Mouse (Mus musculus): ENCODE data around the gene Lcp2.

Gene Lcp2

DNA sequence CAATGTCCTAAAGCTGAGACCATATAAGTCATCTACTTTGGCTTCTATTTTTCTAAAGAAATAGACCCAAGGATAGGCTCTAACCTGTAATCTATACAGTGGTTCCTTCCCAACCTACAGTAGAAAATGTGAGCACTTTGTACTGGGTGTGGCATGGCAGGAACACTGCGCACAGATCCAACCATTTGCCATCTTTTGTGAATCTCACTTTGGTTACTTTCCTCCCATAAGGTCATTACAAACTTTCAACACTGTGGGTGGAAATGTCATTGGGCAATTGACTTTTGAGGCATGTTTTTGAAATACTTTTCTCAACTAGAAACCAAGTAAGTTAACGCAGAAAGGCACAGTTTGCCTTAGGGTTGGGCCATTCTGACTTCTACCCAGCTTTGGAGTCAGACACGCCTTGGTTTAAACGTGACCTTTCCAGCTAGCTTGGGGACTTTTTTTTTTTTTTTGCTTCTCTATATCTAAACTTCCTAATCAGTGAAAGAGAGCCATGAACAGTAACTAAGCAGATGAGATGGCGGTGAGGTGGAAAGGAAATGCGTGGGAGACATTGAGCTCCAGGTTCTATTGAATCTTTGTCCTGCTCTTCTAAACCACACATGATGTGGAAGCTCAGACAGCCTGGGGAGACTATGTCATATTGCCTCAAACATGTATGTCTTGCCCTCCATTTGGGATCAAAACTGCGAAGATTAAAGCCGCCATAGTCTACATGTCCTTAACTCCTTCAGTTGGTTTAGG, 1.8 kb downstream of the Lcp2 start:
- DNase-seq = no peak

DNA sequence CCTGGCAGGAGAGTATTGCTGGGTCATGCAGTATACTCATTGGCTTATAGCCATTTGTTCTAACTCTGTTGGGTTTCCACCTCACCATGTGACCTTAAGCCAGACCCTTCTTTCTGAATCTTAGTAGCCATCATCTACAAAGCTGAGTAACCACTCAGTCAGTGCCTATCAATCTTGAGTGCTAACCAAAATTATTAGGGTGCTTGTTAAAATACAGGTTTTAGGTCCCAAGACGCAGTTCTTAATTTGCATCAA, 2.3 kb downstream of the Lcp2 start:
- DNase-seq = no peak

DNA sequence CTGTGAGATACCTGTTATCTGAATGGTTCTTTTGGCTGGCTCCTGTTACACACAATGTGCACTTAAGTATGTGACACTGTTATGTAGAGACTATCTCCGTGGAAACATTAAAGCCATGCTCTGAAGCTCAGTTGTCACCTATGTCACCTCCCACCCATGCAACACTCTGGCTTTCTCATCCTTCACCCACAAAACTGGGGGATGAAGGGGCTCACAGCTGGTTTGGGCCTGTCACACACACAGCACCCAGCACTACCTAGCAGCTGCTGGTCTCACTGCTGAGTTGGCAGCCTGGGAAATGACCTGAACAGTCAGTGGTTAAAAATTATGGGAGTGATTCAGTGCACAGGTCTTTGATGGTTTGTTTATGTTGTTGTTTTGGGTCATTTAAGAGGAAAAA, 3.3 kb downstream of the Lcp2 start:
- no peak for DNase-seq

DNA sequence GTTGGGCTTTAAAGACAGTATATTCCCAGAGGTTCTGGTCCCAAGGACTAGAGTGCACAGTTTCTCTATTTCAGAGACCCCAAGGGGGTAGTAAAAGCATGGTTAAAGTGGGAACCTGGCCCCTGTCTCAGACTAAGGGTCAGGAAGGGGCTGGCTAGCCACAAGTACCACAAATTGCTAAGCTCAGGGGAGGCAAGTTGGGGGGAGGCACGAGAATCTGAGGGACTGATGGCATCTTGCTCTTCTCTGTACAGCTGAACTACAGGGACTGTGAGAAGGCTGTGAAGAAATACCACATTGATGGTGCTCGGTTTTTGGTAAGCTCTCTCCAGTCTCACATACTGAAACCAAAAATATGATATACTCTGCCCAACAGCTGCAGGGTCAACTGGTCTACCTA, 3.9 kb downstream of the Lcp2 start:
- DNase-seq = no peak

DNA sequence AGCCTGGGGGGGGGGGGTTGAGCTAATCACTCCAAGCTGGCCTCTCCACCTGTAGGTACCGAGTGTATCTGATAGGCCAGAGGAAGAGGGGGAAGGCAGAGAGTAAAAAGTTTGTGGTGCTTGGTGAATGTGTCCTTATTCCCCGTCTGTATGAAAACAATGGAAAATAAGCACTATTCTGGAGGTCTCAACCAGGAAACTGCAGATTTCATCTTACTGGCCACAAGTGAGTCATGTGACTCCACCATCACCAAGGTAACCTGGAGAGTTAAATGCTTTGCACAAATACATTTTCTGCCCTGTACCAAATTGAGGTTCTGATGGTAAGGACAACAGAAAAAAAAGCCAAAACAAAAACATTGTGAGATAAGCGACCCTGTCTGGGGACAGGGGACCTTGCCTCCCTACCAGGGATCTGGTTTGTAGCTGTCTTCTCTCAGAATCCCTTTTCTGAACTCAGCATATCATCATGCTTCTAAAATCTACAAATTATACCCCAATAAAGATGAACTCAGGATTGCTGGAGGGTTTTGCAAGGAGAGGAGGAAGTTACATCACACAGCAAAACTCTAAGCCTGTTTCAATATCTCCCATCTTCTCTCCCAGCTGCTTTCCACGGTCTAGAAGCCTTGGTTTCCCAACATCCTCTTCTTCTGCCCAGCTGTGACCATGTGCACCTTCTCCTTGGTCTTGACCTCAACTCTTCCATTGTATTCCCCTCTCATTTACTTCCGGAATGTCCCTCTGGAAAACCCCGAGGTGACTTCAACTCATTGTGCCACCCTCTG, 6.5 kb downstream of the Lcp2 start:
- no peak for DNase-seq

DNA sequence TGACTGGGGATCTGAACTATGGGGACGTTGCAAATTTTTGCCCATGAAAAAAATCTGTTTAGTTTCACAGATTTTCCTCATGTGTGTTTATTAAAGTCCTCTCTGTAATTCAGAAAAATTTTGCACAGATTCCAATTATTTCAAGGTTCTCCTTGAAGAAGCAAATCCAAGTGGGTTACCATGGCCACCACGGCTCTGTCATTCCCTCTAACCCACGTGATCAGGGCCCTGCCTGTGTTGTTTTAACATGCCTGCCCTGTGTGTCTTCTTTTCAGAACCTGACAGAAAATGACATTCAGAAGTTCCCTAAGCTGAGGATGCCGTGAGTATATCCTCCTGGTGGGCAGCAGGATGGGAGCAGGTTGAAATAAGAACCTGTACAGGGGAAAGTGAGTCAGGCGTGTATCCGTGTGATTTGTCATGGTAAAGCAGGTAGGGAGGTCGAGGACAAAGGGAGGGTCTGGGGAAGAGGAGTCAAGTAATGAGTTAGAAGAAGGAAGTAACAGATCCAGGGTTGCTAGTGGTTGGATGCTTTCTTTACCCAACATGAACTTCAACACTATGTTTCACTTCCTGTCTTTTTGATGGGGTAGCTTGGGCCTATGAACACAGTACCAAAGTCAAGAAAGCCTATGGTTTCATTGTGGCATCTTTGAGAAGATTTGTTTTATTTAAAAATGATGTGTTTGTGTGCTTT, 7.5 kb downstream of the Lcp2 start:
- DNase-seq = no peak

DNA sequence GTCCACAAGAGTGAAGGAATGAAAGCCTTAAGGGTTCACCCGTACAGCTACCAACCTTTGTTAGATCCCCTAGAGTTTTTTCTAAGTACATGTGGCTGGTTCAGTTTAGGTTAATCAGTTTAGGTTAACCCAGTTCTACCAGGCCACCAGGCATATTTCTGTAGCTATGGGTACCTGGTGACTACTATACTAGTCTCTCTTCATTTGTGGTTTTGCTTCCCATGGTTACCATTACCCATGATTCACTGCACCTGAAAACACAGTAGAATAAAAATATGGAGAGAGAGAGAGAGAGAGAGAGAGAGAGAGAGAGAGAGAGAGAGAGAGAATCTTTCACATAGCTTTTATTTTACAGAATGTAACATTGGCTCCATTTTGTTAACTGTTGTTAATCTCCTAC, 10.0 kb downstream of the Lcp2 start:
- DNase-seq = no peak

DNA sequence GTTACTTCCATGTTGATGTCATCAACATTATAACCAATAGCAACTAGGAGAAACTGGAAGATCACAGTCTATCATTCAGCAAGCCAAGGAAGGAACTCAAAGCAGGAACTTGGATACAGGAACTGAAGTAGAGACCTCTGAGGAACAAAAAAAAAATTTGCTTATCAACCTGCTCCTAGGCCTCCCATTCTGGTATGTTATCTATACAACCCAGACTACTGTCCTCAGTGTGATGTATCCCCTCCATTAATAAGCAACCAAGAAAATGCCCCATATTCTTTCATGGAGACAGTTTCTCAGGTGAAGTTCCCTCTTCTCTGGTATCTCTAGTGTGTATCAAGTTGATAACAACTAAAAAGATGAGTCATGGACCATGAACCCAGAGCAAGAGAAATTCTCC, 11.6 kb downstream of the Lcp2 start:
- no peak for DNase-seq

DNA sequence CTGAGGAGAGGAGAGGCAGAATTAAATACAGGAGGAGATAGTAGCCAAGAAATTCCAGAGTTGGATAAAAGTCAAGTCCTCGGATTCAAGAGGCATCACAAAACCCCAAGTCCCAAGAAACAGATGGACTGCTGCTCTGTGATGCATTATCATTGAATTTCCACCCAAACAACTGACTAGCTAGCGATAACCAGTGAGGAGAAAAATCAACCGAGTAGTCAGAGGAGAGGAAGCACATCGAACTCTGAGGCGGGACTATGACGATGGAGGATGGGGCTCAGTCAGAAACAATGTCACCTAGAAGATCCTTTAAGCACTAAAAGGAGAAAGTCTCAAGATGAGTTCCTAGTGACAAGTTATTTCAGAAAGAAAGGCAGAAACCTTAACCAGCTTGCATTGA, 12.2 kb downstream of the Lcp2 start:
- no peak for DNase-seq

DNA sequence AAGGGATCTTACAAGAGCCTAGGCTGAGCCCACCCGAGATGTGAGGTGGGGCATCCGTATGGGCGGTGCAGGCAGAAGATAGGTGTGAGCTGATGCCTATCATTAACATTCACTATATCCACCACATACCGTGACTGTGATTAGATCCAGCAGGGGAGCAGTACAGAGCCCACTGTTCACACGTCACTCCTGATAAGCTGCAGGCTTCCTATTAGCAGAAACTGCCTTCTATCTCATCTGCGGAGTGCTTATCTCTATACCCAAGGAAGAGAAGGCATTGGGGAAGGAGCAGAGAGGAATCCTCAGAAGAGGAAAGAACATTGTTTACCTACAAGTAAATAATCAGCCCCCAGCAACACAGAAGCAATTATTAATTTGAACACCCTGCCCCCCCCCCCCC, 15.0 kb downstream of the Lcp2 start:
- DNase-seq = no peak

DNA sequence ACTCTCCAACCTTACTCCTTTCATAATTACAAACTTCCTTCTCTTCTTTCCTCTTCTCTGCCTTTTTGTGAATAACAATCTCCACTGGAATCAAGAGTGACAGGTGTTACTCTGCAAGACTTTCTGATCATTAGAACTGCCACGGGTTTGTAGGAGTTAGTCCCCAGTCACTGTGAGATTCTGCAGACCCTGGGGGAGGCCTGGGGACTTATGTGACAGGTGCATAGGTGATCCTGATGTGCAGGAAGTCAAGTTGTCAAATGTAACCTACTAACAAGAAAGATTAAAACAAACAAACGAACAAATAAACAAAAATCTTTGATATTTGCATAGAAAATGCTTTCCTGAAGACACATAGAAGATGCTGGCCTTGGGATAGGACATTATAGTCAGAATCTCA, 16.5 kb downstream of the Lcp2 start:
- DNase-seq = no peak

DNA sequence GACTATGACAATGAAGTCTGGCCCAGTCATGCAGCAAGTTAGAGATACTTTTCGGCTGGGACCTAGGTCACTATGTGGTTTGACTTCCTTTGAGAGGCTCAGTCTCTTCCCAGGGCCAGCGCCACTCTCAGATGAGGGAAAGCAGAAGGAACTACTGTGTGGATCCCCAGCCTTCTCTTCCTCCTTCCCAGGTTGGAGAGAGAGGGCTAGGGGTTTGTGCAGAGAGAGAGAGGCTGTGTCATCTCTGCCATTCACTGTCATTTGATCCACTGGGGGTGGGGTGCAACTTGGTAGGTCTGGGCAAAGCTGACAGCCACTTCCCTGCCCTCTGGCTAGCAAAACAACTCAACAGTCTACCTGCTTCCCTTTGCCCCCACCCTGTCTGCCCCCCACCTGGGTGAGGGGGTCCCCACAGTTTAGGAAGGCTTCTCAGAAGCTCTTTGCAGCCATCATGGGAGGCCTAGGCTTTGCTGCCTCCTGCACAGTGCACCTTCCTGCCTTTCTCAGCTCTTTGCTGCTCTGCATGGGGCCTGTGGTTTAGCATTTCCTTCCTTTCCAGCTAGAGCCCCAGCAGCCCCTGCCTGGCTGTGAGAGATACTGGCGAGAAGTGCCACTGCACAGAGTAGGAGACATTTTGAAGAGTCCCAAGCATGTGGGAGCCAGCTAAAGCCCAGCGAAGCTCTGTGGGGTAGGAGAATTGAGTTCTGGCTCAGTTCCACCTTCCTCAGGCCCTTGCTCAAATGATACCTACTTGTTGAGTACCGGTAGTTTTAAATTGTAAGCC, 17.2 kb downstream of the Lcp2 start:
- no peak for DNase-seq

DNA sequence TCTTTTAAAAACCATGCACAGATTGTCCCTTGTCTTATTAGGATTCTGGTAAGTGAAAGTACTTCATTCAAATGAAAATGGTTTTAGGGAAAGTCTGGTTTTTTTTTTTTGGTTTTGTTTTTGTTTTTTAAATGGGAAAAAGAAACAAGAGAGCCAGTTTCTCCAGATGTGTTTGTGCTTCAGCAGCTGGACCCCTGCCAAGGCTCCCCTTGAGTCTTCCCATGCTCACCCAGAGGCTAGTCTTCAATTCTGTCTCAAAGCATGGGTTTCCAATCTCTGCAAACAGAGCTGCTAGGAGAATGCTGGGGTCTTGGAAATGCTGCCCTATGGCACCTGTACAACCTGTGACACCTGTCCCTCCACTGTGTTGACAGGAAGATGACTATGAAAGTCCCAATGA, 23.9 kb downstream of the Lcp2 start:
- DNase-seq = no peak

DNA sequence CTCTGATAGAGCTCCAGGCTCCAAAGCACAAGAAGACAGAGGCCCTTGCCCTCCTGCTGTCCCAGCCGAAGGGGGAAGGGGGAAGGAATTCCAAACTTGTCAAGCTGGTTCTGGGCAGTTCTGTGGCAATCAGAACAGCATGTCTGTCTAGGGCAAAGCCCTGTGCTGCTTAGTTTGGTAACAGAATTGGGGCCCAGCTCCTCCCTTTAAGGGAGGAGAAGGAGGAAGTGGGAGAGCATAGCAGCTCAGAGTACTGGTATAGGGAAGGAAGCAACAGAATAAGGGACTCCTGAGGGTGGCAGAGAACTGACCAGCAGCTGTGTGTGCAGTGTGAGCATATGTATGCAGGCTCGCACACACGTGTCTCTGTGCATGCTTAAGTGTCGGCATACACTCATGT, 25.6 kb downstream of the Lcp2 start:
- DNase-seq = no peak

DNA sequence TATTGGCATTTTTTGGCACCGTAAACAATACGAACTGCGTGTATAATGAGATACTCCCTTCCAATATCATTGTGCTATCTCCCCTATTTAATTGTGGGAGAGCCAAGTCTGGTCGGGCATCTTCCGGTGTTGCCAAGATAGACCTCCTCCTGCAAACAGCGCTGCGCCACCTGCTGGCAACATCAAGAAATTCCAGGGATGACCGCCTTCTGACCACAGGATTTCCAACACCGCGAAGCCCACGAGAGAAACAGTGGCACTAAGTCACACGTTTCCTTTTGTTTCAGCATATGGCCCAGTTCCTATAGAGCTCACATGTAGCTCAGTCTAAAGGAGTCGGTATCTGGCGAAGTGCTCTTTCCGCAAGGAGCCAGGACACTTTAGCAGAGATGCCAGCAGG, 27.1 kb downstream of the Lcp2 start:
- DNase-seq = peak; percentile 80

DNA sequence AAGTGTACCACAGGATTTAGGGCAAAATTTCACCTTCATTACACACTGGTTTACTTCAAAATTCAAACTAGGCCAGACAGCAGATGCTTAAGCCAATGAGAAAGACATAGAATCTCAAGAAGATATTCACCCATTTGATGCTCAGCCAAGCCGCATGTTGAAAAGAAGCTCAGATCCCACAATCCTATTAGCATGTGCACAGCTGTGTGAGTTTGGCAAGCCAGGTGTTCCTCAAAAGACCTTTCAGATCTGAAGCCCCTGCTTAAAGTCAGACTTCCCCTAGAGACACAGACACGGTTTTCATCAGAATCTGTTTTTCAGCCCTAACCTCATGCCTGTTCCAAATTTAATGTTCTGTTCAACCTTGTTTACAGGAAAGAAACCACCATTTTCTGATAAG, 31.1 kb downstream of the Lcp2 start:
- DNase-seq = no peak

DNA sequence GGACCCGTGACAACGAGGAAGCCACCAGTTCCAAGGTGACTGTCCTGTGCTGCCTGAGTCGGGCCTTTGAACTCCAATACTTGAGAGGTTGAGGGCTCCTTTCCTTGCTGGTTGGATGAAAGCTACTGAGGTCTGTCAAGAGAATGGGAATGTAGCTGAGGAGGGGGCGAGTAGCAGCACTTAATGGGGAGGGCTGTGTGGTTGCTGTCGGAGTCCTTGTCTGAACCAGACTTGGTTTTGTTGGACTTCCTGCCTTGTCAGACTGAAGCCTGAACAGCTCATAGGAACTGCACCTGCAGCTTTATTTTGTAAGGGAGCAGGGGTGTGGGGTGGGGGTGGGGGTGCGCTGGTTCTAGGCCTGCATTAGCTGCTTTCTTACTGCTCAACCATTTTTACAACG, 31.9 kb downstream of the Lcp2 start:
- DNase-seq = no peak

DNA sequence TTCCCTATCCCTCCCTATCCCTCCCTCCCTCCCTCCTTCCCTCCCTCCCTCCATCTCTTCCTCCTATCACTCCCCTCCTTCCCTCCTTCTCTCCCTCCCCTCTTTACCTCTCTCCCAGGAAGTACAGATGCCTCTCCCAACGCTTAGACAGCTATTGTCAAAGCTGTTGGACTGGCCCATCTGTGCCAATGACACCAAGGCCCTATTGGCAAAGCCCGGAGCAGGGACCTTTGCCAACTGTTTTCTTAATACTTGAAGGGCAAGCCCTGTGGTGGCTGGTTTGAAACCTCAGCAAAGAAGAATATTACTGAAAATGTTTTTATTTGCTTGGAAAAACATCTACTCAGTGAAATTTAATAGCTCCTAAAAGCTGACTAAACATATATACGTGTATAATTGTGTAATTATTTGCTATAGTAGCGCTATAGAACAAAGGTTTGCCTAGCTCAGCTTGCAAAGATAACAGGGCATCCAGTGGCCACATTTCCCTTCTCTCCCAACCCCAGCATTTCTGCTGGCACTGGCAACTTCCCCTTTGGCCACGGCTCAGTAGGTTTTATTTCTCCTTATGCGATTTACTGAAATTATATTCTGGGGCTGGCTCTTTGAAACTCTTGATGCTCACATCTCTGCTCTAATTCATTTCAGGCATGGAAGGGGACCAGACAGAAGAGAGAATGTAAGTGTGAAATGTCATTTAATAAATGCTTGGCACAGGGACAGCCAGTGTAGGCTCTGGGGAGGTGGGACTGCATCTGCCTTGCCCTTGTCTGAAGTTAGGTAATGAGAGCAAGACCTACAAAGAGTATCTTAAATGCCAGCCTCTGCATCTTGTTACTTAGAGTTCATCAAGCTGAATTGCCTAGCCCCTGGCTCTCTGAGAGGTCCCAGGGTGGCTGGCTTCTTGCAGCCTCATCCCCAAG, 33.1 kb downstream of the Lcp2 start:
- no peak for DNase-seq

DNA sequence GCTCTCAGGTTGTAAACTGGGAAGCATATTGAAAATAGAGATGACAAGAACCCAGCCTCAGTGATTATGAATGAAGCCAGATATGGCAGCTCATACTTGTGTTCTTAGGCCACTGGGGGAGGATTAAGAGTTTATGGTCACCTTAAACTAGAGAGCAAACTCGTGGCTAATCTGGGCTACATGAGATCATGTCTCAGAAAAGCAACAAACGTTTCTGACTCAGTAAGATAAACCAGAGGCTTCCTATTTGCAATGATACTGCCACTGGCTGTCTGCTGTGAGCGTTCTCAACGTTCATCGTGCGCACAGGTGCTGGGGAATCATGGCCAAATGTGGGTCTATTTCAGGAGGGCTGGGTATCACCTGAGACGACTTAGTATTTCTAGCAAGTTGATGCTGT, 37.1 kb downstream of the Lcp2 start:
- DNase-seq = no peak

DNA sequence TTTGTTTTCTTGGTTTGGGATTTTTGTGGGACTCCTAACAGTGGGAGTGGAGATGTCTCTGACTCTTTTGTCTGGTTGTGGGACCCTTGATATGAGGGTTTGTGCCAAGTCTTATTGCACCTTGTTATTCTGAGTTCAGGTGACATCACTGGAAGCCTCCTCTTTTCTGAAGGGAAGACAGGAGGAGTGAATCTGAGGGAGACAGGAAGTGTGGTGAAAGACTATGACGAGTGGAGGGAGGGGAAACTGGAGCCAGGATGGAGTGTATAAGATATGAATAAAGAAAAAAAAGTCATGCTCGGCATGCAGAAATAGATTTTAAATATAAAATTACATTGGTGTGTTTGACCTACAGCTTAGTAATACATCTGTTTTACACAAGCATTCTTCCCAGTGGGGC, 37.9 kb downstream of the Lcp2 start:
- no peak for DNase-seq

DNA sequence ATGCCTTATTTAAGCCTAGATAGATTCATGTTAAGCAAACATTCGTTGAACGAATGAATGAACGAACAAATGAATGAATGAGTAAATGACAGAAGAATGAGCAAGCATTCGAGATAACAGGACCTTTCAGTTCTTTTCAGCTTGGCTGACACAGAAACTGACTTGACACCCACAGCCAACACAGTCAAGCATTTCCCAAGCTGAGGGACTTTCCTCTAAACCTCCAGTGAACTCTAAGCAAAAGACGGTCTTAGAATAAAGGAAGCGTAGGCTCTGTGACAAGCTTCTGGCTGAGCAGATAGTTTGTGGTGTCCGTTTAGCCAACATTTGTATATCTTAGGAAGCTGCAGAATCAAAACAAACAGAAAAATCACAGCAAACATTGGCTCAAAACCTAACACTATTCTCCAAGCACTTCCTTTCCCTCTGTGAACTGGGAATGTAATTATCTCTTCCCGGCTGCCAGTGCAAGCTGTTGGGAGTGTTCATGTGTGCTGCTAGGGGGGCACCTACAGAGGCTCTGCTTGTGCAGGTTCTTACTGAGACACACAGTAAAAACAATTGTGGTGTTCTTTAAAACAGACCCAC, 39.5 kb downstream of the Lcp2 start:
- DNase-seq = no peak

DNA sequence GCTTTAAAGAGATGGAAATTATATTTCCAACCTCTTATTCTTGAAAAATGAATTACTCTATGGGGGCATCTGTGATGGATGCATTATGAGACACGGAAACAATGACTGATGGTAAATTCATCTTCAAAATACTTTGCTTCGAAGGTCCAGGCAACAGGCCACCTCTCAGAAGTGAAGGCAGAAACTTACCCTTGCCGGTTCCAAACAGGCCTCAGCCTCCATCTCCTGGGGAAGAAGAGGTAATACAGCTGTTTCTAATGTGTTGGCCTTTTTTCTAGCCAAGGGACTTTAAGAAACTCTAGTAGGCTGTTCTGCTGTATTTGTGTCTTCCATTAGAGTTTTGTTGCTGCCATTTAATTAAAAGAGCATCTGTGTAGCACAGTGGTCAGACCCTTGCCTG, 40.3 kb downstream of the Lcp2 start:
- no peak for DNase-seq
